Mouse (Mus musculus): ENCODE data around the gene Ptprn2.

- TF ChIP-seq CTCF (IDR thresholded peaks at IDR 0.05; ENCODE audit: insufficient read depth, low read length) = no peak
- no peak for TF ChIP-seq POLR2A (IDR thresholded peaks at IDR 0.05; ENCODE audit: borderline replicate concordance, extremely low read depth, low read depth, low read length)
These were observed 114.0 kb downstream of the Ptprn2 start for GRCm38 (mm10) chr12:116599537-116599936.

Measured in lung, adult 2 months (tissue).